Mouse (Mus musculus): Measurements from ENCODE around the gene Chd6.

DNA sequence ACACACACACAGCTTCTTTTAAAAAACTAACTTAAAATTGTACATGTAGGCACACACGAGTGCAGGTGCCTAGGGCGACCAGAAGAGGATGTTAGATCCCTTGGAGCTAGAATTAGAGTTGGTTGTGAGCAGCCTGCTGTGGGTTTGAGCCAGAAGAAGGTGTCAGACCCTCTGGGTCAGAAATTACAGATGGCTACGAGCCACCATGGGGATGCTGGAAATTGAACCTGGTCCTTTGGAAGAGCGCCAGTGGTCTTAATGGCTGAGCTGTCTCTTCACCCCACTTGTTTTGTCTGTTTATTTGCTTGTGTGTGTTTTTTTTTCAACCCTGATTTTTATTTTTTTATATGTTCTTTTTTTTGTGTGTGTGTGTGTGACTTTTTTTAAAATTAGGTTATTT lies 174.4 kb downstream of the Chd6 start:
- TF ChIP-seq CTCF (IDR thresholded peaks at IDR 0.05; ENCODE audit: control insufficient read depth, insufficient read depth, low read length) (no peak), POLR2A (IDR thresholded peaks at IDR 0.05; ENCODE audit: borderline replicate concordance, control insufficient read depth, low read depth, low read length) (no peak)

All from bone marrow, adult 2 months (tissue).